Mouse (Mus musculus) lung, postnatal 0 days (tissue): ENCODE measurements around the gene Adk.

Source experiments
- CTCF ChIP-seq: IDR thresholded peaks from 2 replicates; pipeline ENCODE4 v1.5.1; 2016; ENCODE audit warnings: antibody characterized with exemption, mild to moderate bottlenecking
- EP300 ChIP-seq: IDR thresholded peaks from 2 replicates; pipeline ENCODE4 v1.6.1; 2016; ENCODE audit warnings: antibody characterized with exemption, mild to moderate bottlenecking, control low read depth

DNA sequence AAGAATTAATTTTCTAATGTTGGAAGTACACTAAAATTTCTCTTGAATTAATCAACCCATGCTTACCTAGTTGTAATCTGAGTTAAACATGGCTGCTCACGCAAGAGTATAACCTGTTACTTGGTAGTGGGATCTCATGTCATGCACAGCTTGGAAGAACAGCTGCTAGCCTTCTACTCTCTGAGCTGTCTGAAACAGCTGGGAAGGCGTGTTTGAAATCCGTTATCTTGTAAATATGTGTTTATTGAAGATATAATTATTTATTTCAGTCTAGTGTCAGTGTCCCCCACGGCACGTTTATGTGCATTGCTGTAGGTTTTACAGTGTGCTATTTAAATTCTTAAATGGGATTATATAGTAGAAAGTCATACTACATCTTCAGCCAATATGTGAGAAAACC lies 188.7 kb downstream of the Adk start:
- TF ChIP-seq CTCF (no peak), EP300 (no peak)
